Mouse (Mus musculus): ENCODE results near the gene Unc93a2. TPM values are rescaled to one million over a fixed set of nuclear protein-coding genes. Genes with fewer than 3 reads are reported as not detected.
"Not testable (repeated sequence)": the region's sequence is repeated elsewhere in the genome, so short reads cannot be mapped to it uniquely, and the experiment has no call there.

Gene Unc93a2
- polyA plus RNA-seq, 1 experiment from 2014 or later = not detected

- not testable (repeated sequence) for H3K4me2 ChIP-seq (ENCODE audit: low read depth, low read length, severe bottlenecking); H3K27ac ChIP-seq (ENCODE audit: low read depth, low read length); H3K4me1 ChIP-seq (replicated peaks; ENCODE audit: control insufficient read depth, insufficient read depth, low read length); DNase-seq (ENCODE audit: low spot score); H3K36me3 ChIP-seq (ENCODE audit: control insufficient read depth, insufficient read depth, low read length); H3K4me3 ChIP-seq (ENCODE audit: low read depth, low read length); H3K9me3 ChIP-seq (ENCODE audit: control insufficient read depth, low read length); H3K27me3 ChIP-seq (ENCODE audit: control insufficient read depth, insufficient read depth, low read length); H3K9ac ChIP-seq (ENCODE audit: low read length); ATAC-seq (replicated peaks; ENCODE audit: low FRiP score)
- 82% methylated on average over 10 of the region's 13 CpGs for WGBS
These were observed 11.8 kb upstream of the Unc93a2 start for GRCm38 (mm10) chr17:7397079-7397478.

GRCm38 (mm10) chr17:7396288-7396687 is 11.0 kb upstream of the Unc93a2 start:
- H3K4me2 ChIP-seq (ENCODE audit: low read depth, low read length, severe bottlenecking); H3K4me3 ChIP-seq (ENCODE audit: low read depth, low read length); H3K9me3 ChIP-seq (ENCODE audit: control insufficient read depth, low read length); H3K36me3 ChIP-seq (ENCODE audit: control insufficient read depth, insufficient read depth, low read length); DNase-seq (ENCODE audit: low spot score); ATAC-seq (replicated peaks; ENCODE audit: low FRiP score); H3K27me3 ChIP-seq (ENCODE audit: control insufficient read depth, insufficient read depth, low read length); H3K9ac ChIP-seq (ENCODE audit: low read length); H3K27ac ChIP-seq (ENCODE audit: low read depth, low read length); H3K4me1 ChIP-seq (replicated peaks; ENCODE audit: control insufficient read depth, insufficient read depth, low read length): not testable (repeated sequence)
- no CpG with 5 or more reads among the region's 2 CpGs for WGBS

DNA sequence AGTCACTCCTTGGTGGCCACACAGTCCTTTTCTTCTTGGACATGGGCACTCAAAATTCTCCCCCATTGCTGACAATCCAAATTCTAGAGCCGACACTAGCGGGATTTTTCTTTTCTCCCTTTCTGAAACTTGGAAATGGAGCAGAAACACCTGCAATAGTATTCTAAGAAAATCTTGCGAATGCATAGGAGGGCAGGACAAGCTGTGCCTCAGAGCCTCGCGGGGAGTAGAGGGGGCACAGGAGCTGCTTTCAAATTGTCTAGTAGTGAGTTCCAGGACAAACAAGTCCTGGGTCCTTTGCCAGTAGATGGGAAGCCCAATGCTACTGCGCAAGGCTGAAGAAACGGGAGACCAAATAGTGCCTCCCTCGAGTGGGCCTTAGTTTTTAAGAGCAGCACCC is 10.4 kb upstream of the Unc93a2 start:
- H3K9ac ChIP-seq (ENCODE audit: low read length); H3K4me3 ChIP-seq (ENCODE audit: low read depth, low read length); H3K27me3 ChIP-seq (ENCODE audit: control insufficient read depth, insufficient read depth, low read length); H3K36me3 ChIP-seq (ENCODE audit: control insufficient read depth, insufficient read depth, low read length); H3K4me2 ChIP-seq (ENCODE audit: low read depth, low read length, severe bottlenecking); ATAC-seq (replicated peaks; ENCODE audit: low FRiP score); DNase-seq (ENCODE audit: low spot score); H3K9me3 ChIP-seq (ENCODE audit: control insufficient read depth, low read length); H3K27ac ChIP-seq (ENCODE audit: low read depth, low read length); H3K4me1 ChIP-seq (replicated peaks; ENCODE audit: control insufficient read depth, insufficient read depth, low read length): not testable (repeated sequence)
- 94% methylated on average over 7 of the region's 8 CpGs for WGBS

DNA sequence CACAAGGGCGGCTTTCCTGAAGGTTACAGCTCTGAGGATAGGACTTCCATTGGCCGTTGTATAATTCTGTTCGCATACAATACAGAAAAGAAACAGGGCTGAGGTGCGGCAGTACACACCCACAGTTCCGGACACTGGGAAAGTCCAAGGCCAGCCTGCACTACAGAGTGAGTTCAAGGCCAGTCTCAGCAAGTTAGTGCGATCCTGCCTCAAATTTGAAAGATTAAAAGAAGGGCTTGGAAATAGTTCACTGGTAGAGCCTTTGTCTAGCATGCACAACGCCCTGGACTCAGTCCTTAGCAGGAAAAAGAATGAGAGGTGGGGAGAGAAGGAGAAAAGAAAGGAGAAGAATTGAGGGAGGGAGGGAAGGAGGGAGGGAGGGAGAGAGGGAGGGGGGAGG is 9.9 kb upstream of the Unc93a2 start:
- ATAC-seq (replicated peaks; ENCODE audit: low FRiP score) = not testable (repeated sequence)

GRCm38 (mm10) chr17:7389898-7390297 is 4.6 kb upstream of the Unc93a2 start:
- H3K9me3 ChIP-seq (ENCODE audit: control insufficient read depth, low read length); H3K27ac ChIP-seq (ENCODE audit: low read depth, low read length); H3K4me1 ChIP-seq (replicated peaks; ENCODE audit: control insufficient read depth, insufficient read depth, low read length); H3K9ac ChIP-seq (ENCODE audit: low read length); DNase-seq (ENCODE audit: low spot score); ATAC-seq (replicated peaks; ENCODE audit: low FRiP score); H3K27me3 ChIP-seq (ENCODE audit: control insufficient read depth, insufficient read depth, low read length); H3K36me3 ChIP-seq (ENCODE audit: control insufficient read depth, insufficient read depth, low read length); H3K4me2 ChIP-seq (ENCODE audit: low read depth, low read length, severe bottlenecking); H3K4me3 ChIP-seq (ENCODE audit: low read depth, low read length): not testable (repeated sequence)
- 80% methylated on average over 7 of the region's 7 CpGs for WGBS

More for the DNA sequence above, 9.9 kb upstream of the Unc93a2 start:
- not testable (repeated sequence) for H3K4me1 ChIP-seq (replicated peaks; ENCODE audit: control insufficient read depth, insufficient read depth, low read length); H3K4me2 ChIP-seq (ENCODE audit: low read depth, low read length, severe bottlenecking); H3K9ac ChIP-seq (ENCODE audit: low read length); H3K4me3 ChIP-seq (ENCODE audit: low read depth, low read length); H3K27me3 ChIP-seq (ENCODE audit: control insufficient read depth, insufficient read depth, low read length); H3K36me3 ChIP-seq (ENCODE audit: control insufficient read depth, insufficient read depth, low read length); H3K9me3 ChIP-seq (ENCODE audit: control insufficient read depth, low read length); H3K27ac ChIP-seq (ENCODE audit: low read depth, low read length); DNase-seq (ENCODE audit: low spot score)
- 82% methylated on average over 7 of the region's 7 CpGs for WGBS

DNA sequence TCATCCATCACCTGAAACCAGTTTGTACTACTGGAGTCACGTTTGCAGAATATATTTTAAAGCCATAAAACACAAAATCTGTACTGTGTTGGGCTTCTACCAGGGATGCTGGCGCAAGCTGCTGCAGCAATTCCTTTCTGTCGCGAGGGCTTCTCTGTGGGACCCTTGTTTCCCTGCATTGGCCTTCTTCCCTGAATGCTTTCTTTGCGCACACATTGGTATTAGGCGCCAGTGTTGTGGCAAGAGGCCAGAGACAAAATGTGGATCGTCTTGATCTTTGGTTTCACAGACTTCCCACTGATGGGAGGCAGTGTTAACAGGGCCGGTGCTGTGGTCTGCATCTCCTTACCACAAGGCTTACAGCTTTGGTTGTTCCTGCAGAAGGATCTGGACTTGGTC is 3.7 kb upstream of the Unc93a2 start:
- not testable (repeated sequence) for H3K36me3 ChIP-seq (ENCODE audit: control insufficient read depth, insufficient read depth, low read length); H3K4me2 ChIP-seq (ENCODE audit: low read depth, low read length, severe bottlenecking); H3K4me3 ChIP-seq (ENCODE audit: low read depth, low read length); ATAC-seq (replicated peaks; ENCODE audit: low FRiP score); H3K27me3 ChIP-seq (ENCODE audit: control insufficient read depth, insufficient read depth, low read length); DNase-seq (ENCODE audit: low spot score); H3K9ac ChIP-seq (ENCODE audit: low read length); H3K9me3 ChIP-seq (ENCODE audit: control insufficient read depth, low read length); H3K27ac ChIP-seq (ENCODE audit: low read depth, low read length); H3K4me1 ChIP-seq (replicated peaks; ENCODE audit: control insufficient read depth, insufficient read depth, low read length)
- WGBS = 83% methylated on average over 6 of the region's 8 CpGs

DNA sequence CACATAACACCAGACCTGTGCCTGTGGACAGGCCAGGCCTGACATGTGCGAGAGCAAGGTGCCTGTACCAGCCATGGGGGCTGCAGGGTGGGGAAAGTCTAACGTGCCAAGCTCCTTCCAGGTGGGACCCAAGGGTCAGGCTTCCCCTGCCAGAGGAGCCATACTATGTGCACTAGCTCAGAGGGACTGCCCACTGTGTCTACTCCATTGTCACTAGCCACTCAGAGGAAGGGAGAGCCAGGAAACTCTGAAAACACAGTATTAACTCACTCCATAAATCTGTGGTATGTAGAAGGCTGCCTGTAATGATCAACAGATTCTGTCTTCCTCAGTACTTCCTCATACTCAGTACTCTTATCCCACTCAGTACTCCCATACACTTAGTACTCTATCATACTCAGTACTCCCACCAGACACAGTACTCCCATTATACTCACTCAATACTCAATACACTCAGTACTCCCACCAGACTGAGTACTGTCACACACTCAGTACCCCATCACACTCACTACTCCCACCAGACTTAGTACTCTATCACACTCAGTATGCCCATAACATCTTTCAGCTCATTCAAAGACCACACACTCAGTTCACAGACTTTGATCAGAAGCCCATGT is 3.2 kb upstream of the Unc93a2 start:
- H3K27ac ChIP-seq (ENCODE audit: low read depth, low read length); H3K9ac ChIP-seq (ENCODE audit: low read length); ATAC-seq (replicated peaks; ENCODE audit: low FRiP score); DNase-seq (ENCODE audit: low spot score); H3K27me3 ChIP-seq (ENCODE audit: control insufficient read depth, insufficient read depth, low read length); H3K36me3 ChIP-seq (ENCODE audit: control insufficient read depth, insufficient read depth, low read length); H3K4me1 ChIP-seq (replicated peaks; ENCODE audit: control insufficient read depth, insufficient read depth, low read length); H3K9me3 ChIP-seq (ENCODE audit: control insufficient read depth, low read length); H3K4me2 ChIP-seq (ENCODE audit: low read depth, low read length, severe bottlenecking); H3K4me3 ChIP-seq (ENCODE audit: low read depth, low read length): not testable (repeated sequence)
- WGBS = no CpG with 5 or more reads among the region's 2 CpGs

DNA sequence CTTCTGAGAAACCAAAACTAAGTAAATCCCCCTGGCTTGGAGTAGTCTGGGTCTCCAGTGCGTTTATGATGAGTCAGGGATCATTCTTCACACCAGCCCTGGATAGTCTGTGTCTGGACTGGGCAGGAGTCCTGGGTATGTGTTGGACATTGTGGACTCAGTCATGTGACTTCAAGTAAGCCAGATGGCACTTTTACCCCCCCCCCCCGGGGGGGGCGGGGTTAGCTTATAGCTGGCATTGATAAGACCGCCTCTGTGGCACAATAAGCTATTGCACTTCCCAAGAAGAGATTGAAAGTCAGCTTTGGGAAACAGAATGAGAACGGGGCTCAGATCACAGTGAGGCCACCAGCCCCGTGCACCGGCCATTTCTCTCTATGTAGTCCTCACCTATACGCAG is 752 bp upstream of the Unc93a2 start:
- not testable (repeated sequence) for H3K4me3 ChIP-seq (ENCODE audit: low read depth, low read length); H3K27ac ChIP-seq (ENCODE audit: low read depth, low read length); ATAC-seq (replicated peaks; ENCODE audit: low FRiP score); H3K4me2 ChIP-seq (ENCODE audit: low read depth, low read length, severe bottlenecking); H3K36me3 ChIP-seq (ENCODE audit: control insufficient read depth, insufficient read depth, low read length); H3K9me3 ChIP-seq (ENCODE audit: control insufficient read depth, low read length); H3K27me3 ChIP-seq (ENCODE audit: control insufficient read depth, insufficient read depth, low read length); H3K4me1 ChIP-seq (replicated peaks; ENCODE audit: control insufficient read depth, insufficient read depth, low read length); H3K9ac ChIP-seq (ENCODE audit: low read length)
- peak; percentile 49 for DNase-seq (ENCODE audit: low spot score)
- 67% methylated on average over 8 of the region's 8 CpGs for WGBS

Measured in forebrain, embryonic 11.5 days (tissue).